21 mouse cellular contexts compared by ENCODE assay signal in genomic region chr9:30968130-30968529, GRCm38 (mm10). TPM values are rescaled to one million over a fixed set of nuclear protein-coding genes. Genes with fewer than 3 reads are reported as not detected.
"Had no signal": no experiment of that assay in that cellular context is flagged by ENCODE, and none has a peak within 500 bp of the region (broad histone marks: within the 10 kb centered on the region; RNA-seq: fewer than 3 reads in every experiment).

No protein-coding gene starts in this region.

- DNase-seq: left cerebral cortex, postnatal 4 days; liver; liver, embryonic 13.5 days; liver, postnatal 0 days; lung, adult 18-20 months; lung, adult 2 months; lung, embryonic 14.5 days; lung, postnatal 10 days; lung, postnatal 14 days; lung, postnatal 36 days; lung, postnatal 4 days; midbrain, embryonic 14.5 days had no signal

- ATAC-seq: liver, embryonic 12.5 days; liver, postnatal 0 days; lung, postnatal 0 days; midbrain, embryonic 13.5 days; midbrain, embryonic 15.5 days; midbrain, embryonic 16.5 days had no signal

RNA-seq across cellular contexts. Expression of gene Adamts8, which starts 25.8 kb away (rescaled TPM):
- total RNA-seq: liver, adult 2 months; megakaryocyte progenitor cell, adult 5-6 weeks; megakaryocyte-erythroid progenitor cell, adult 5-6 weeks; monocyte, adult 5-6 weeks had no signal

RNA-seq across cellular contexts. Expression of gene Adamts15, which starts 45.9 kb away (rescaled TPM):
- total RNA-seq: megakaryocyte-erythroid progenitor cell, adult 5-6 weeks; monocyte, adult 5-6 weeks had no signal
